Mouse (Mus musculus): ENCODE data around the gene Cltrn.

DNA sequence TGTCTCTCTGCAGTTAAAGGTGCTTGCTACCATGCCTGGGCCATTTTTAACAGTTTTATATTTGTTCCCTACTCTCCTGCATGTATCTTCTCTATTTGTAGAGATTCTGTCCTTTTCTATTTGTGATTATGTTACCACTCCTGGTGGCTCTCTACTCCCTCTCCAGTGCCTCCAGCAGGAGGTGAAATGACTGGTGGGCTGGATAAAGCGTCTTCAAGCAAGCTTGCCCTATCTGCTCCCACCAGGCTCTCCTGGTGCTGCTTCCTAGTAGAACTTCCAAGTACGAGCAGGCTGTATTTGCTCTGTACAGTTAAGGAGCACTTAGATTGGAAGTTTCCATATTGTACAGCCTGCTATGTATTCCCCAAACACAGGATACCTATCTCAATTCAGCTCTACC is 7.2 kb downstream of the Cltrn start:
- TF ChIP-seq CTCF (IDR thresholded peaks at IDR 0.05; ENCODE audit: low read depth) (no peak), EP300 (IDR thresholded peaks at IDR 0.05; ENCODE audit: low read depth) (peak; percentile 39; the same call in 1 of the 2 replicates)

All from liver, postnatal 0 days (tissue).